Mouse (Mus musculus) CH12.LX (cell line): Measurements from ENCODE around the gene Ccdc62. TPM values are rescaled to one million over a fixed set of nuclear protein-coding genes. Genes with fewer than 3 reads are reported as not detected.
A peak's percentile ranks its signal among the peaks of the same experiment; 100 is the strongest.

Experiments used
- DNase-seq: peaks from one replicate; pipeline ENCODE4 v3.0.0-alpha.2; 2013; ENCODE audit errors: extremely low read depth
- H3K27ac ChIP-seq: 2 replicates; pipeline ENCODE4 v1.5.1; 2012; ENCODE audit warnings: low read depth, mild to moderate bottlenecking, control low read depth, moderate library complexity; ENCODE audit not compliant: insufficient read depth
- H3K27me3 ChIP-seq: replicated peaks from 2 replicates; pipeline ENCODE3; 2012; ENCODE audit warnings: inconsistent platforms
- H3K36me3 ChIP-seq, 2 experiments: replicated peaks in 1 of 2; 2 replicates each; pipeline versions ENCODE3 to v1.6.1; 2012; ENCODE audit warnings: inconsistent platforms in 1 of 2, low read length in 1 of 2, mild to moderate bottlenecking in 1 of 2, mixed read lengths in 1 of 2, moderate library complexity in 1 of 2; ENCODE audit not compliant: control insufficient read depth in 1 of 2, insufficient read depth in 1 of 2
- H3K4me1 ChIP-seq, 2 experiments: 2 replicates each; pipeline ENCODE4 v1.6.1; 2012; ENCODE audit warnings: inconsistent platforms in 1 of 2, moderate library complexity in 1 of 2; ENCODE audit not compliant: insufficient read depth in 2 of 2, control insufficient read depth in 1 of 2
- H3K4me2 ChIP-seq: 2 replicates; pipeline ENCODE4 v1.6.1; 2012; ENCODE audit warnings: low read depth, mild to moderate bottlenecking, control low read depth; ENCODE audit not compliant: poor library complexity, insufficient read depth, severe bottlenecking
- H3K4me3 ChIP-seq, 3 experiments: fragments of 150-350 bp in 1 of 3; sonication (generic) in 1 of 3; replicated peaks in 1 of 3; 2 replicates each; pipeline versions ENCODE3 to v1.5.1; 2011 to 2012; ENCODE audit warnings: low read depth in 2 of 3, low read length in 2 of 3, mild to moderate bottlenecking in 2 of 3, moderate library complexity in 2 of 3, control low read depth in 1 of 3, improper control_type of control experiment in 1 of 3, inconsistent platforms in 1 of 3, mixed read lengths in 1 of 3; ENCODE audit not compliant: poor library complexity in 1 of 3
- H3K79me2 ChIP-seq: replicated peaks from 2 replicates; pipeline ENCODE4 v1.6.1; 2012; ENCODE audit warnings: mild to moderate bottlenecking, moderate library complexity; ENCODE audit not compliant: control insufficient read depth, poor library complexity, insufficient read depth, severe bottlenecking; ENCODE audit errors: extremely low read depth
- H3K9ac ChIP-seq: 2 replicates; pipeline ENCODE4 v1.6.1; 2012; ENCODE audit warnings: low read depth, mild to moderate bottlenecking, control low read depth, moderate library complexity; ENCODE audit not compliant: insufficient read depth
- H3K9me3 ChIP-seq: replicated peaks from 2 replicates; pipeline ENCODE3; 2012; ENCODE audit warnings: low read length, inconsistent platforms, mixed read lengths
- BHLHE40 ChIP-seq: IDR thresholded peaks from 2 replicates; pipeline ENCODE4 v1.6.1; 2011; ENCODE audit warnings: mild to moderate bottlenecking, low read depth, low read length, improper control_type of control experiment
- CHD2 ChIP-seq: IDR thresholded peaks from 2 replicates; pipeline ENCODE4 v1.6.1; 2011; ENCODE audit warnings: low read length, improper control_type of control experiment
- CTCF ChIP-seq, 2 experiments: IDR thresholded peaks in 1 of 2; conservative IDR thresholded peaks in 1 of 2; 2 replicates each; pipeline ENCODE4 v1.5.1; 2011 to 2012; ENCODE audit warnings: low read depth in 2 of 2, low read length in 2 of 2, improper control_type of control experiment in 1 of 2, inconsistent platforms in 1 of 2, mild to moderate bottlenecking in 1 of 2, moderate library complexity in 1 of 2
- E2F4 ChIP-seq: IDR thresholded peaks from 2 replicates; pipeline ENCODE4 v1.6.1; 2011; ENCODE audit warnings: low read depth, low read length, improper control_type of control experiment; ENCODE audit not compliant: insufficient replicate concordance
- ELF1 ChIP-seq: IDR thresholded peaks from 2 replicates; pipeline ENCODE4 v1.6.1; 2014; ENCODE audit warnings: low read depth, mild to moderate bottlenecking, inconsistent platforms, low read length, improper control_type of control experiment
- HCFC1 ChIP-seq: IDR thresholded peaks from 2 replicates; pipeline ENCODE4 v1.6.1; 2012; ENCODE audit warnings: low read depth, mild to moderate bottlenecking, inconsistent platforms, low read length, improper control_type of control experiment
- JUN ChIP-seq: IDR thresholded peaks from 2 replicates; pipeline ENCODE4 v1.6.1; 2011; ENCODE audit warnings: low read depth, mild to moderate bottlenecking, low read length, improper control_type of control experiment, moderate library complexity; ENCODE audit not compliant: insufficient read depth
- JUND ChIP-seq: conservative IDR thresholded peaks from 2 replicates; pipeline ENCODE4 v1.6.1; 2011; ENCODE audit warnings: low read depth, low read length, improper control_type of control experiment
- KAT2A ChIP-seq: IDR thresholded peaks from 2 replicates; pipeline ENCODE4 v1.6.1; 2012; ENCODE audit warnings: low read length, improper control_type of control experiment, inconsistent platforms; ENCODE audit not compliant: insufficient replicate concordance
- MAX ChIP-seq: IDR thresholded peaks from 2 replicates; pipeline ENCODE4 v1.6.1; 2011; ENCODE audit warnings: low read length, improper control_type of control experiment
- MAZ ChIP-seq: IDR thresholded peaks from 2 replicates; pipeline ENCODE4 v1.6.1; 2012; ENCODE audit warnings: low read depth, mild to moderate bottlenecking, inconsistent platforms, low read length, improper control_type of control experiment, moderate library complexity
- NELFE ChIP-seq: IDR thresholded peaks from 2 replicates; pipeline ENCODE4 v1.6.1; 2011; ENCODE audit warnings: low read depth, low read length, improper control_type of control experiment
- POLR2A ChIP-seq: IDR thresholded peaks from 2 replicates; pipeline ENCODE4 v1.6.1; 2011; ENCODE audit warnings: low read depth, mild to moderate bottlenecking, improper control_type of control experiment, low read length
- RAD21 ChIP-seq: IDR thresholded peaks from 2 replicates; pipeline ENCODE4 v1.6.1; 2011; ENCODE audit warnings: low read depth, mild to moderate bottlenecking, low read length, improper control_type of control experiment, moderate library complexity
- RCOR1 ChIP-seq: conservative IDR thresholded peaks from 2 replicates; pipeline ENCODE4 v1.6.1; 2012; ENCODE audit warnings: low read depth, mild to moderate bottlenecking, inconsistent platforms, low read length, improper control_type of control experiment
- SIN3A ChIP-seq: IDR thresholded peaks from 2 replicates; pipeline ENCODE4 v1.6.1; 2012; ENCODE audit warnings: low read length, improper control_type of control experiment, inconsistent platforms
- SMC3 ChIP-seq: IDR thresholded peaks from 2 replicates; pipeline ENCODE4 v1.6.1; 2011; ENCODE audit warnings: low read depth, low read length, improper control_type of control experiment
- TBP ChIP-seq: conservative IDR thresholded peaks from 2 replicates; pipeline ENCODE4 v1.6.1; 2011; ENCODE audit warnings: low read depth, low read length, improper control_type of control experiment
- TCF12 ChIP-seq: IDR thresholded peaks from 2 replicates; pipeline ENCODE4 v1.6.1; 2014; ENCODE audit warnings: low read depth, mild to moderate bottlenecking, inconsistent platforms, low read length, improper control_type of control experiment
- USF2 ChIP-seq: conservative IDR thresholded peaks from 2 replicates; pipeline ENCODE4 v1.6.1; 2011; ENCODE audit warnings: low read depth, low read length, improper control_type of control experiment
- ZC3H11A ChIP-seq: IDR thresholded peaks from 2 replicates; pipeline ENCODE4 v1.6.1; 2012; ENCODE audit warnings: low read depth, mild to moderate bottlenecking, inconsistent platforms, low read length, improper control_type of control experiment
- dilution Hi-C: fragments of 300-500 bp; cut with MboI; formaldehyde crosslinking; loops from 2 replicates; pipeline ENCODE4 v1.14.3; 2020; ENCODE audit warnings: low sequenced_read_pairs; ENCODE audit not compliant: extremely low pct_unique_long_range_greater_than_20kb, extremely low pct_ligation_motif_present
- in situ Hi-C: fragments of 300-500 bp; cut with MboI; formaldehyde crosslinking; loops from 3 replicates; pipeline ENCODE4 v1.14.3; 2019; ENCODE audit warnings: low sequenced_read_pairs, low pct_ligation_motif_present, low pct_unique_long_range_greater_than_20kb, mixed read lengths
- polyA plus RNA-seq: library from polyadenylated mRNA; unstranded; fragments of >175 nt; gene quantifications from 2 replicates; pipeline ENCODE4 v1.2.1, GENCODE M21; 2012; ENCODE audit warnings: low read depth; ENCODE audit not compliant: insufficient read length
- total RNA-seq, 2 experiments: library from RNA; depleted of rRNA; stranded (reverse); fragments of 300-350 nt in 1 of 2; fragments of >200 nt in 1 of 2; gene quantifications; 2 replicates each; pipeline ENCODE4 v1.2.3; 2012 to 2014

Ccdc62 gene
- total and polyA plus RNA-seq, 3 experiments = 1.6 to 5.3 (median 2.0) TPM

DNA sequence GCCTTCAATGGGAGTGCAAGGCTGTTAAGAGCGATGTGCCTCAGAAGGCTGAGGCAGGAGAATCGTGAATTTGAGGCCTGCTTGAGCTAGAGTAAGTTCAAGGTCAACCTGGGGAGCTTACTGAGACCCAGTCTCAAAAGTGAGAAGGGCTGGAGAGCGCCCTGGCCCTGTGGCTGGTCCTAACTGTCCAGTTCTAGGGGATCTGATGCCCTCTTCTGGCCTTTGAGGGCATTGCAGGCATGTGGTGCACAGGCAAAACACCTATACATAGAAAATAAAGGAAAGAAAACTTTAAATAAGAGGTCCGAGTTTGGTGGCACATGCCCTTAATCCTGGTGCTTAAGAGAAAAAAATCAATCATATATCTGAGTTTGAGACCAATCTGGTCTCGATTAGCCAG lies 62.3 kb downstream of the Ccdc62 start:
- peaks cover 14% of the 10 kb centered on the region for H3K79me2 ChIP-seq
- no peaks in the 10 kb centered on the region for H3K9me3 ChIP-seq
- peaks cover 81 to 92% of the 10 kb centered on the region in 2 experiments for H3K36me3 ChIP-seq
- in situ Hi-C loops = loop anchor here (5.0 to 10.0 kb wide), 2 partner anchors 40 to 178 kb away; no protein-coding TSS in a partner anchor
- no peak overlapping the region for H3K4me3 ChIP-seq
- no peaks in the 10 kb centered on the region for H3K27me3 ChIP-seq
- no peak overlapping the region for H3K27ac ChIP-seq
- no peak overlapping the region for H3K4me2 ChIP-seq
- dilution Hi-C loops = no loop called here
- no peak overlapping the region for H3K9ac ChIP-seq
- DNase-seq = peak; percentile 72
- peaks cover 10 to 17% of the 10 kb centered on the region in 2 experiments for H3K4me1 ChIP-seq
- peak; percentile 91 for TF ChIP-seq RAD21
- TF ChIP-seq SMC3 = peak; percentile 97
- TF ChIP-seq CTCF (conservative IDR thresholded peaks at IDR 0.05 in 1 of 2, IDR thresholded peaks at IDR 0.05 in 1 of 2; ENCODE audit: low read depth in 2 of 2, low read length in 2 of 2) = peak; percentile 82 to 93
- TF ChIP-seq ZC3H11A = peak; percentile 92
- TF ChIP-seq HCFC1 = no peak
- TF ChIP-seq ELF1 = no peak

DNA sequence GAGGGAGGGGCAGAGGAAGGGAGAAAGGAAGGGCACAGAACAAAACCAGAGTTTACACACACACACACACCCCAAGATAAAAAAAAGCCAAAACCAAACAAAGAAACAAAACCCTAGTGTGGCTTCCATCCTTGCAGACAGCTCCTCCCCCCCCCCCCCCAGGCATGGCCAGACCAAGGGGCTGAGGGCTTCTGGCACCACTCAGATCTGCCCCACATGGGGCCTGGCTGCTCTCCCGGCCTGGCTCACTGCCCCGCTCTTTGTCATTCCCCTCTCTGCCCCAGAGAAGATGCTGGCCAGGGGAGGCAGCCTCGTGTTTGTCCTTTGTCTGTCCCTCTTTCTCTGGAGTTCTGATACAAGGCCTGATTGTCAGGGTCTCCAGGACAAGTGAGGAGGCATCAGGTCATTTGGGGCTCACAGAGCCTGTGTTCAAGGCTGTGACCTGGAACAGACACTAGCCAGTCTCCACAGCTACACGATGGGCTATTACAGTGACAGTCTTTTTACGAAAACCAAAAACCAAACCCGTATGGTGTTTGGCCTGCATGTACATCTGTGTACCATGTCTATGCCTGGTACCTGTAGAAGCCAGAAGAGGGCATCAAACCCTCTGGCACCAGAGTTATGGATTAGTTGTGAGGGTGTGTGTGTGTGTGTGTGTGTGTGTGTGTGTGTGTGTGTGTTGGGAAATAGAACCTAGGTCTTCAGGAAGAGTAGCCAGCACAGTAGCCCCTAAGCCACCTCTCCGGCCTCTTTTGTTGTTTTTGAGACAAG lies 63.0 kb downstream of the Ccdc62 start:
- H3K36me3 ChIP-seq = peaks cover 81 to 94% of the 10 kb centered on the region in 2 experiments
- no peak for TF ChIP-seq USF2
- TF ChIP-seq TBP = no peak
- TF ChIP-seq E2F4 = no peak
- TF ChIP-seq JUND = no peak
- no peak for TF ChIP-seq ZC3H11A
- no peak for TF ChIP-seq RCOR1
- TF ChIP-seq BHLHE40 = no peak
- TF ChIP-seq SIN3A = no peak
- TF ChIP-seq RAD21 = no peak
- TF ChIP-seq MAX = no peak
- TF ChIP-seq POLR2A = no peak
- TF ChIP-seq JUN = no peak
- no peak for TF ChIP-seq NELFE
- TF ChIP-seq MAZ = no peak
- TF ChIP-seq KAT2A = no peak
- TF ChIP-seq TCF12 = no peak
- no peak for TF ChIP-seq CHD2
- H3K27ac ChIP-seq = no peak overlapping the region
- H3K9ac ChIP-seq = no peak overlapping the region
- no peak overlapping the region for H3K4me2 ChIP-seq
- DNase-seq = no peak
- peaks cover 8% of the 10 kb centered on the region for H3K79me2 ChIP-seq
- peaks cover 10 to 17% of the 10 kb centered on the region in 2 experiments for H3K4me1 ChIP-seq
- H3K4me3 ChIP-seq = no peak overlapping the region
- H3K27me3 ChIP-seq = no peaks in the 10 kb centered on the region
- dilution Hi-C loops (no loop called here), in situ Hi-C loops (loop anchor here (5.0 to 10.0 kb wide), 2 partner anchors 41 to 179 kb away; no protein-coding TSS in a partner anchor)
- no peaks in the 10 kb centered on the region for H3K9me3 ChIP-seq
